Mouse (Mus musculus): Measurements from ENCODE around the gene Peli3. TPM values are rescaled to one million over a fixed set of nuclear protein-coding genes. Genes with fewer than 3 reads are reported as not detected.

The Peli3 gene
- polyA plus RNA-seq (2012; rRNA removed): 0.05 and 0.09 TPM in 2 replicates

GRCm38 (mm10) chr19:4942551-4943252 lies at the start of gene Peli3:
Gene Peli3 (minus strand): TSS chr19:4943127.

GRCm38 (mm10) chr19:4990256-4990625 lies 47.3 kb upstream of the Peli3 start, which contains the start of gene Npas4:
Gene Npas4 (minus strand): TSS chr19:4990316.

GRCm38 (mm10) chr19:4961928-4962601 lies 19.1 kb upstream of the Peli3 start, which contains the start of gene Mrpl11:
Gene Mrpl11 (plus strand): TSS chr19:4962147.

GRCm38 (mm10) chr19:4927904-4928531 lies 14.9 kb downstream of the Peli3 start, which contains the start of gene Dpp3:
Gene Dpp3 (minus strand): TSS chr19:4928287.

GRCm38 (mm10) chr19:4905979-4906794 lies 36.7 kb downstream of the Peli3 start, which contains the start of gene Bbs1:
Gene Bbs1 (minus strand): TSS chr19:4906628.

Other genes starting within 250 kb of the Peli3 start
- 0.01 and 0.09 TPM in 2 replicates for gene Gm960, start 244.5 kb downstream of the Peli3 start, polyA plus RNA-seq (2012; rRNA removed)
- gene Sptbn2, start 232.0 kb downstream of the Peli3 start, polyA plus RNA-seq (2012; rRNA removed): 0.03 and 0.07 TPM in 2 replicates
- gene Rbm4b, start 186.6 kb downstream of the Peli3 start, polyA plus RNA-seq (2012; rRNA removed): 3.7 and 4.5 TPM in 2 replicates
- 29.1 and 29.7 TPM in 2 replicates for gene Rbm4, start 149.2 kb downstream of the Peli3 start, polyA plus RNA-seq (2012; rRNA removed)
- 11.0 and 13.2 TPM in 2 replicates for gene Gm21992, start 131.5 kb downstream of the Peli3 start, polyA plus RNA-seq (2012; rRNA removed)
- 21.1 and 24.5 TPM in 2 replicates for gene Rbm14, start 131.5 kb downstream of the Peli3 start, polyA plus RNA-seq (2012; rRNA removed)
- 38.2 and 41.7 TPM in 2 replicates for gene Ccs, start 103.8 kb downstream of the Peli3 start, polyA plus RNA-seq (2012; rRNA removed)
- 0.01 TPM in 1 of 2 replicates, not detected in the other for gene Ccdc87, start 103.8 kb downstream of the Peli3 start, polyA plus RNA-seq (2012; rRNA removed)
- 20.1 and 21.8 TPM in 2 replicates for gene Ctsf, start 88.0 kb downstream of the Peli3 start, polyA plus RNA-seq (2012; rRNA removed)
- 0.31 and 0.43 TPM in 2 replicates for gene Actn3, start 65.2 kb downstream of the Peli3 start, polyA plus RNA-seq (2012; rRNA removed)
- gene Zdhhc24, start 64.5 kb downstream of the Peli3 start, polyA plus RNA-seq (2012; rRNA removed): 14.7 and 16.8 TPM in 2 replicates
- gene Bbs1, start 36.5 kb downstream of the Peli3 start, polyA plus RNA-seq (2012; rRNA removed): 0.98 and 1.1 TPM in 2 replicates
- gene Dpp3, start 14.8 kb downstream of the Peli3 start, polyA plus RNA-seq (2012; rRNA removed): 27.2 and 27.5 TPM in 2 replicates
- gene Mrpl11, start 19.0 kb upstream of the Peli3 start, polyA plus RNA-seq (2012; rRNA removed): 33.6 and 36.8 TPM in 2 replicates
- 0.09 TPM in 2 replicates for gene Npas4, start 47.2 kb upstream of the Peli3 start, polyA plus RNA-seq (2012; rRNA removed)
- gene Slc29a2, start 80.7 kb upstream of the Peli3 start, polyA plus RNA-seq (2012; rRNA removed): 2.1 and 2.6 TPM in 2 replicates
- 2.6 and 3.7 TPM in 2 replicates for gene B4gat1, start 95.7 kb upstream of the Peli3 start, polyA plus RNA-seq (2012; rRNA removed)
- 0.69 and 1.0 TPM in 2 replicates for gene AC124502.3, start 95.8 kb upstream of the Peli3 start, polyA plus RNA-seq (2012; rRNA removed)
- 19.9 and 20.8 TPM in 2 replicates for gene Brms1, start 98.2 kb upstream of the Peli3 start, polyA plus RNA-seq (2012; rRNA removed)
- gene Rin1, start 107.4 kb upstream of the Peli3 start, polyA plus RNA-seq (2012; rRNA removed): 0.26 and 0.45 TPM in 2 replicates
- gene Cd248, start 125.0 kb upstream of the Peli3 start, polyA plus RNA-seq (2012; rRNA removed): 1.4 and 2.4 TPM in 2 replicates
- 0.13 and 0.29 TPM in 2 replicates for gene Tmem151a, start 142.4 kb upstream of the Peli3 start, polyA plus RNA-seq (2012; rRNA removed)
- 29.3 and 37.2 TPM in 2 replicates for gene Yif1a, start 145.4 kb upstream of the Peli3 start, polyA plus RNA-seq (2012; rRNA removed)
- gene Cnih2, start 155.4 kb upstream of the Peli3 start, polyA plus RNA-seq (2012; rRNA removed): 0.61 and 0.62 TPM in 2 replicates
- 44.3 and 53.0 TPM in 2 replicates for gene Rab1b, start 163.9 kb upstream of the Peli3 start, polyA plus RNA-seq (2012; rRNA removed)
- 2.6 and 2.8 TPM in 2 replicates for gene Klc2, start 175.4 kb upstream of the Peli3 start, polyA plus RNA-seq (2012; rRNA removed)